Mouse (Mus musculus) brain, embryonic 14.5 days (tissue): ENCODE measurements around the gene Mgl2.

Experiments
- CTCF ChIP-seq: fragments of 200-500 bp; IDR thresholded peaks from 2 replicates; pipeline ENCODE4 v1.5.1; 2012; ENCODE audit warnings: inconsistent platforms, mild to moderate bottlenecking, moderate library complexity, borderline replicate concordance; ENCODE audit not compliant: insufficient read depth, insufficient read length; ENCODE audit errors: extremely low read depth
- POLR2A ChIP-seq: fragments of 200-500 bp; IDR thresholded peaks from 2 replicates; pipeline ENCODE4 v1.6.1; 2012; ENCODE audit warnings: mild to moderate bottlenecking, inconsistent platforms, borderline replicate concordance; ENCODE audit not compliant: poor library complexity, insufficient read depth, insufficient read length, severe bottlenecking; ENCODE audit errors: extremely low read depth

DNA sequence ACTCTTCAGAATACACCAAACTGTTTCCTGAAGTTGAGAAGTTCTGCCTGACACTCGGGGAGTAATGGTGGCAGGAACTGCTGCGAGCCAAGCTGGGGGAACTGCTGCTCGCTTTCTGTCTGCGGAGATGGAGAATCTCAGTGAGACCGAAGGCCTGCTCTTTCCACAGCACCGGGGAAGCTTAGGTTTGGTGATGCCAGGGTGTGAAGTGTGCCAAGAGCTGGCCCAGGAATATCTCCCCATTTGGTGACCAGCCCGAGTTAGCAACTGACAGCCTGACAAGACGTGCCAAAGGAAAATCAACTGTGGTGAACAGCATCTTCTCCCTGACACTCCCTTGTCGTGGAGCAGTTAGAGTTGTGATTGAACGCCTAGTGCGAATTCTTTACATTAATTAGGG lies 48.2 kb downstream of the Mgl2 start:
- TF ChIP-seq CTCF: no peak
- TF ChIP-seq POLR2A: no peak
